Mouse (Mus musculus): ENCODE data around the gene Fat3.

DNA sequence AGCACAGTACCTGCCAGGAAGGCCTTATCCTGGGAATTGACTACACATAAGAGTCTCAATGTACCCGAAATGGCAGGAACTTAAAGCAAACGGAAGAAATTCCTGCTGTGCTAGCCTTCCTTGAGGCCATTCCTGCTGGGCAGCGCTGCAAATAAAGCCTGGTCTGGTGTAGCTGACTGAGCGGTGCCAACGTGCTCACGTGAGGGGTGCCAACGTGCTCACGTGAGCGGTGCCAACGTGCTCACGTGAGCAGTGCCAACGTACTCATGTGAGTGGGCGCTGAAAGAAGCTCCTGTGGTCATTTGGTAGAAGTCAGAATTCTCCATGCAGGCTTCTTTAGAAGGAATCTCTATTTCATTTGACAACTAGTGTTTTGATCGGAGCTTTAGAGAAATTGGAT is 522.8 kb downstream of the Fat3 start:
- TF ChIP-seq CTCF (IDR thresholded peaks at IDR 0.05; ENCODE audit: low read depth) (no peak), EP300 (optimal IDR thresholded peaks at IDR 0.05) (no peak)
